Mouse (Mus musculus): ENCODE measurements at regions not wholly inside any gene's neighbourhood (a gene's known extent, or its start where the extent isn't known, plus 50 kb on each side); places are given as distances from the start of the nearest gene placed in this dataset.

DNA sequence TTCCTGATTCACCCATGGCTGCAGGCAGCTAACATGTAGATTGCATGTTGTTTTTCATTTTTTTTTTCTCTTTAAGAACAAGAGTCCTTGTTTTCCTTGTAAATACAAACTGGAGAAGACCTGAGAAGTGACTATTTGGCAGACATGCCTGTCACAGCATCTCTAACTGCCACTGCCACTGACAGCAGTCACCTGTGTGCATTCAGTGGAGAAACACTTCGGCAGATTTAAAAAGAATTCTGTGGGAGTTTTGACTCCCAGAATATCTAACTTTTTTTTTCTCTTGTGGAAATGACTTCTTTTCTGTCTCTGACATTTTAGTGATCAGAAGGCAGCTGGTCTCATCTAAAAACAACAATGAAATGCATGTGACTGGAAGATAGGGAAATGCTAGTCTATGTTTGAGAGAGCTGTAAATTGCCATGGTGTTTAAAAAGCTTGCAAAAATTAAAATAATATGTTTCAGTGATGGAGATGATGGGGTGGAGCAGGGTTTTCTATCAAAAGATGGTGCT is 526.0 kb upstream of the Agtr1b start:
- Histone ChIP-seq H3K36me3 (ENCODE audit: control insufficient read depth, insufficient read depth, low read length, poor library complexity, severe bottlenecking) (no peaks in the 10 kb centered on the region), H3K27me3 (ENCODE audit: control insufficient read depth, insufficient read depth, low read length, poor library complexity, severe bottlenecking) (no peaks in the 10 kb centered on the region)
- no peak for DNase-seq (ENCODE audit: low read depth, low spot score)

DNA sequence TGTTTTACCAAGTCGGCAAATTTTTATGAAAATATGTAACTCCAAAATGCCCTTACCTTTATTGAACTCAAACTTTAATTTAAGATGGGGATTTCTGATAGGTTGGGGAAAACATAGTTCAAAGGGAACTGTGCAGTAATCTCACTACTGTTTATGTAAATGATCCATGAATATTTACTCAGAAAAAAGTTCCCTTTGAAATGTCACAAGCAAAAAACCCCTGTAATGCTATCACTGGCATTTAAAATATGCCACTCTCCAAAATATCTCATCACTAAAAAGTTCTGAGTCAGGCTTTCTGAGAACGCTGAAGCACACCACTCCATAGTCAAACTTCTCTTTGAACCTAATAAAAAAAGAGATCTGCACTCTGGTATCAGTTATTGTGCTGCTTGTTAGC is 497.3 kb upstream of the Agtr1b start:
- DNase-seq (ENCODE audit: low read depth, low spot score), result no peak
- Histone ChIP-seq H3K27me3 (ENCODE audit: control insufficient read depth, insufficient read depth, low read length, poor library complexity, severe bottlenecking) (no peaks in the 10 kb centered on the region), H3K36me3 (ENCODE audit: control insufficient read depth, insufficient read depth, low read length, poor library complexity, severe bottlenecking) (no peaks in the 10 kb centered on the region)

DNA sequence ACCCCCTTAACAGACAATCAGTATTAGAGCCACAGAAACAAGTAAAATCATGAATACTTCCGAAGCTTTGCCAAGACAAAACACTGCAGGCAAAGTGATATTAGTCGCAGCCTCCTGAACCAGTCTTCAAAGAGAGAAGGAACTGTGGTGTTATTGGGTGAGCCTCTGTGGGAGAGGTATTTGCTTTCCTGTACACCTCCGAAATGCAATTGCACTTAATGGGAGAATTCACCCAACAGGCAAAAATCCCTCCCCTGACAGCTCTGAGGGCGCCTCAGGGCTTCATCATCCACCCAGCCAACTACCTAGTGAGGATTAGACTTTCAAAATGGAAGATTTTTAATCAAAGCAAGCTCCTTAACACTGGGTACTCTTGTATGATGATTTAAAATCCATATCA is 464.1 kb upstream of the Agtr1b start:
- no peak for DNase-seq (ENCODE audit: low read depth, low spot score)
- Histone ChIP-seq H3K36me3 (ENCODE audit: control insufficient read depth, insufficient read depth, low read length, poor library complexity, severe bottlenecking) (no peaks in the 10 kb centered on the region), H3K27me3 (ENCODE audit: control insufficient read depth, insufficient read depth, low read length, poor library complexity, severe bottlenecking) (no peaks in the 10 kb centered on the region)

DNA sequence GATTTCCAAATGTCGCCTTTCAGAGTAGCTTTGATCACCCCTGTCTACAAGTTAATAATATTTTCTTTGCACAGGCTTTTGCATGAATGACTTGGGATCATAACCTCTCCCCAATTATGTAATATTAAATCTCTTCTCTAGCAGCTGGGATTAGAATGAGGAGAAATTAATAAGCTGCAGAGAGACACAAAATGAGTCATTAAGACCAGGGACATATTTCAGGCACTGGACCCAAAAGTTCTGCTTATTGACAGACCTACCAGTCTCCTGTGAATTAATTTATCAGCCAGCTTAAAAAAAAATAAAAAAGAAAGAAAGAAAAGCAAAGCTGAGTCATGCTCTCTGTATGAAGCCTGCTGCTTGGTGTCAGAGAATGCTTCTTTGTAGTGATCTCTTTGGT is 462.4 kb upstream of the Agtr1b start:
- DNase-seq (ENCODE audit: low read depth, low spot score), result no peak
- Histone ChIP-seq H3K27me3 (ENCODE audit: control insufficient read depth, insufficient read depth, low read length, poor library complexity, severe bottlenecking) (no peaks in the 10 kb centered on the region), H3K36me3 (ENCODE audit: control insufficient read depth, insufficient read depth, low read length, poor library complexity, severe bottlenecking) (no peaks in the 10 kb centered on the region)

DNA sequence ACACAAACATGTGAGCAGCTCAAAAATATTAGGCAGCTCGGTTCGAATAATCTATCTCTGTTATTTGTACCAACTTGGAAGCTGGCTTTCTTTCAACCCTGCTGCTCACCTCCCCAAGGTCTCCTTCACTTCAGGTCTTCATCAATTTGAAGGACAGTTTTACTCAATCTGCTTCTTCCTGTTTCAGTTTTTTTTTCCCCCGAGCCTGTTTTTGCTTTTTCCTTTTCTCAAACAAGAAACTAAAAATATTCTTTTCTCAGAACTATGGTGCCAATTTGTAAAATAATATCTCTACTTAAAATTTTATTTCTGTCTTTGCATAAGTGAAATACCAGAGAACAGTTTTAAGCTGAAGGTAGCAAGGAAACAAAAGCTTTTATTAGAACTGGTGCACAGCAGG is 461.8 kb upstream of the Agtr1b start:
- H3K27me3 ChIP-seq (ENCODE audit: control insufficient read depth, insufficient read depth, low read length, poor library complexity, severe bottlenecking), result no peaks in the 10 kb centered on the region
- no peaks in the 10 kb centered on the region for H3K36me3 ChIP-seq (ENCODE audit: control insufficient read depth, insufficient read depth, low read length, poor library complexity, severe bottlenecking)
- no peak for DNase-seq (ENCODE audit: low read depth, low spot score)

DNA sequence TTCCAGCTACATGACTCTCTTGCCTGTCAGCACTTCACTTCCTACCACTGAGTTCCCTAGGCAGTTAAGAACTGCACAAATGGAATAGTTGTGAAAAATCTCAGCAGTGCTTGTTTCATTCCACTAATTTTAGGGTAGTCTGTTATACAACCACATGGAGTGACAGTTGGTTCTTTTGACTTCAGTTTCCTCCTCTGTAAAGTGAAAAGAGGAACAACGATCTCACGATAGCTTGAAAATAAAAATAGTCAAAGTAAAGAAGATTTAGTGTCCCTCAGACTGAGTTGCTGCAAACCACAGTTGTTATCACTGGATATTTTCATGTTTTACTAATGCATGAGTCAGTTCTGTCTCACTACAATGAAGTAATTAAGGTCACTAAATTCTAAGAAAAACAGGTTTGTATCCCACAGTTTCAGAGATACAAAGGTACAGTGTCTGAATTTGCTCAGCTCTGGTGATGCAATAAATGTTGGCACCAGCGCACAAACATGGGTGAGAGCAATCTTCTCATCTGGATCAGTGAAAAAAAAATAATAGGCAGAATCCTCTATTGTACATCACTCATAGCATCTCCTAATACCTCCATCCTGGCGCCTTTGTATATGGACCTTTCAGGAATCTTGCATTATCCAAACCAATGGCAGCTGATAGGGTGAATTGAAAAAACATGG is 458.8 kb upstream of the Agtr1b start:
- no peaks in the 10 kb centered on the region for H3K27me3 ChIP-seq (ENCODE audit: control insufficient read depth, insufficient read depth, low read length, poor library complexity, severe bottlenecking)
- H3K36me3 ChIP-seq (ENCODE audit: control insufficient read depth, insufficient read depth, low read length, poor library complexity, severe bottlenecking), result no peaks in the 10 kb centered on the region
- peak; percentile 8 for DNase-seq (ENCODE audit: low read depth, low spot score)

DNA sequence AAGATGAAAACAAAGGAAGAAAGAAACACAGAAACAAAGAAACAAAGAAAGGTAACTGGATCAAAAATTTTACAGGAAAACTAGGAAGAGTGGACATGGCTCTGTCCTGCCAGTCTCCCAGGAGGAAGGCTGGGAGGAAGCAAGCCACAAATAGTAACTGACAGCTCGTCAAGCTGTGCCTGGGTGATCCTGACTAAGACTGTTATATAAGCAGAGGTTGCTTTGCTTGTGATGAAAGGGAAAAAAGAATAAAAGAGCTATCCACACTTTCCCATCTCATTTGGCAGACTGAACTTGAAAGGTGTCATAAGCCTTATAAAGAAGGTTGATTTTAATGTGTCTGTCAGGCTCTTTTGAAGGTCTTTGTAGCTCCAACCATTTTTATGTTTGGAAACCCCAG is 455.2 kb upstream of the Agtr1b start:
- Histone ChIP-seq H3K27me3 (ENCODE audit: control insufficient read depth, insufficient read depth, low read length, poor library complexity, severe bottlenecking) (no peaks in the 10 kb centered on the region), H3K36me3 (ENCODE audit: control insufficient read depth, insufficient read depth, low read length, poor library complexity, severe bottlenecking) (no peaks in the 10 kb centered on the region)
- DNase-seq (ENCODE audit: low read depth, low spot score), result no peak

DNA sequence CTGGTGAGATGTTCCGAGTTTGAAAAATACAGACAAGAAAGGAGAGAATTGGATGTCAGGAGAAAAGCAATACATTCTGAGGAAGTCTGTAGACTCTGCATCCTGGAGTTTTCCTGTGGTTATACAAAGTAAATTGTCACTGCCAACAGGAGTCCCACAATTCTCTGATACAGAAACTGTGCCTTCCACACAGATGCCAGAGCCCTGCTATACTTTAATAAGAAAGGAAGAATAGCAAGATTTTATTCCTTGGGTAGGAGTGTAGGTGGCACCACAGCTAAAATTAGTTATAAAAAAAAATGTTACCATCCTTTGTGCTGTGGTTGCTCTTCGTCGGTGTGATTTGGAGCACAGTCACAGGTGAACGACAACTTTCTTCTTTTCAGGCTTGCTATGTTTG is 454.7 kb upstream of the Agtr1b start:
- DNase-seq (ENCODE audit: low read depth, low spot score), result no peak
- Histone ChIP-seq H3K27me3 (ENCODE audit: control insufficient read depth, insufficient read depth, low read length, poor library complexity, severe bottlenecking) (no peaks in the 10 kb centered on the region), H3K36me3 (ENCODE audit: control insufficient read depth, insufficient read depth, low read length, poor library complexity, severe bottlenecking) (no peaks in the 10 kb centered on the region)

DNA sequence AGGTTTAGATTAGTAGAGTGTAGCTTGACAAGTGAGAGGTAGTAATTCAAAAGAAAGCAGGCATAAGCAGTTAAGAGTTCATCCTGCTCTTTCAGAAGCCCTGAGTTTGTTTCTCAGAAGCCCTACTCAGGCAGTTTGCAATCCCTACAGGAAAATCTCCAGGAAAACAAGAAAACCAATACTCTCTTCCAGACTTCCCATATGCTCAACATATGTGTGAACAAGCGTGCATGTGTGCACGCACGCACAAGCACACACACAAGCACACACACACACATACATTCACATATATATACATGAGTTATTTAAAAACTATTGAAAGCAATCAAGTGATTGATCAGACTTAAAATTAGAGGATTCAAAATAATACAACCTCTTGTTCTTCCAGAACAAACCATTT is 453.1 kb upstream of the Agtr1b start:
- Histone ChIP-seq H3K36me3 (ENCODE audit: control insufficient read depth, insufficient read depth, low read length, poor library complexity, severe bottlenecking) (no peaks in the 10 kb centered on the region), H3K27me3 (ENCODE audit: control insufficient read depth, insufficient read depth, low read length, poor library complexity, severe bottlenecking) (no peaks in the 10 kb centered on the region)
- DNase-seq (ENCODE audit: low read depth, low spot score), result no peak

DNA sequence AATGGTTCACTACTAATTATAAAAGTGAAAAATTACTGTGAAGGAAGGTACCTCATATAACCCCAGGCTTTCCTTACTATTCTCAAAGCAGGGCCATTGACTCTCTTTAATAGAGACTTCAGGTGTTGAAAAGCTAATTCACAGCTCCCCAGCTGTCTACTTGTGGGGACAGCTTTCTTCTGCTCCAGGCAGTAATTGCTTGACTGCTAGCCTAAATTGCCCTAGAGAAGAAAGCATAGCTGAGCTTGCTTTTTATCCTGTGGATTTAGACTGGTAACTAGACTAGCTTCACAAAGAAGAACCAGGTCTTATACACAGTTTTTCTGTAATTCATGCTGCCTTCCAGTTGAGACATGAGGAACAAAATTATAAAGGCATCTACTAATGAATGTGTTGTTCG is 452.6 kb upstream of the Agtr1b start:
- no peaks in the 10 kb centered on the region for H3K27me3 ChIP-seq (ENCODE audit: control insufficient read depth, insufficient read depth, low read length, poor library complexity, severe bottlenecking)
- no peak for DNase-seq (ENCODE audit: low read depth, low spot score)
- no peaks in the 10 kb centered on the region for H3K36me3 ChIP-seq (ENCODE audit: control insufficient read depth, insufficient read depth, low read length, poor library complexity, severe bottlenecking)

DNA sequence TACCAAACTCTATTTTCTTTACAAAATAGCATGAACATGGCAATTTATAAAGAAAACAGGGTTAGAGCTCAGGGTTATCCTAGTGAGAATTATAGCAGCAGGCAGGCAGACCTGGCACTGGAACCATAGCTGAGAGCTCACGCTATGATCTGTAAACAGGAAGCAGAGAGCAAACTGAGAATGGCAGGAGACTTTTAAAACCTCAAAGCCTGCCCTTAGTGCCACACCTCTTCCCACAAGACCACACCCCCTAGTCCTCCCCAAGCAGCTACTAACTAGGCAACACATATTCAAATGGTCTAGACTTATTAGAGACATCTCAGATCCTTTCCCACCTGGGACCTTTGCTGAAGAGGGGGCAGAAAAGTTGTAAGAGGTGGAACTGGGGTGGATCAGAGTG is 449.6 kb upstream of the Agtr1b start:
- DNase-seq (ENCODE audit: low read depth, low spot score), result no peak
- Histone ChIP-seq H3K27me3 (ENCODE audit: control insufficient read depth, insufficient read depth, low read length, poor library complexity, severe bottlenecking) (no peaks in the 10 kb centered on the region), H3K36me3 (ENCODE audit: control insufficient read depth, insufficient read depth, low read length, poor library complexity, severe bottlenecking) (no peaks in the 10 kb centered on the region)

DNA sequence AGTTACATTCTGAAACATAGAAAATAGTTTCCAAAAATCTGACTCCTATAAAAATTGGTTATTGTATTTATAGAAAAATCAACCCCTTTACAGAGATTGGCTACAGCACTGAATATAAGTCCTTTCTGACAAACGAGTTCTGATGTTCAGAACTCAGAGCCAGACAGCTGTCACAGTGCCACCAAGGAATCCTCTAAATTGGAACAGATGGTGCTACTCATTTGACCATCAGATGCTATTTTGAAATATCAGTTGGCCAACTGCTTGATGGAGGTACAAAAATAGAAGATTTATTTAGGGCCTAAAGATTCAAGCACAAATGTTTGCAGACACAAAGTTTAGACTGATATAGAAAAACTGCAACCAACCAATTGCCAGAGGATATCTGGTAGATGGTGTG is 427.3 kb upstream of the Agtr1b start:
- Histone ChIP-seq H3K36me3 (ENCODE audit: control insufficient read depth, insufficient read depth, low read length, poor library complexity, severe bottlenecking) (no peaks in the 10 kb centered on the region), H3K27me3 (ENCODE audit: control insufficient read depth, insufficient read depth, low read length, poor library complexity, severe bottlenecking) (no peaks in the 10 kb centered on the region)
- no peak for DNase-seq (ENCODE audit: low read depth, low spot score)

DNA sequence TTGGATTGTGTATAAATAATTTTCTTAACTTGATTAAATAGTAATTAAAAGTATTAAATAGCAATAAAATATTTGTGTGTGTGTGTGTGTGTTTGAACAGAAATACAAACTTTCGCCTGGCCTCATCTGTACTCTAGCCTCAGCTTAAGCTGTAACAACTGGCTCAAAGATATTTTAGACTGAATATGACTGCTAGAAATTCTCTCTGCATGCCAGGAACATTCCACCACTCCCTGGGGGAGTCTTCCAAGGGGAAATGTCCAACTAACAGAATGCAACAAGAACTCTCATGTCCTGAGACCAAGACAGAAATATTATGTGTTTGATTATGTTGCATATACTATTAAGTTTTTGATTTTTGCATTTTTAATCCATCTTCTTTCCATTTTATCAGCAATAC is 425.5 kb upstream of the Agtr1b start:
- H3K27me3 ChIP-seq (ENCODE audit: control insufficient read depth, insufficient read depth, low read length, poor library complexity, severe bottlenecking), result no peaks in the 10 kb centered on the region
- no peak for DNase-seq (ENCODE audit: low read depth, low spot score)
- no peaks in the 10 kb centered on the region for H3K36me3 ChIP-seq (ENCODE audit: control insufficient read depth, insufficient read depth, low read length, poor library complexity, severe bottlenecking)

DNA sequence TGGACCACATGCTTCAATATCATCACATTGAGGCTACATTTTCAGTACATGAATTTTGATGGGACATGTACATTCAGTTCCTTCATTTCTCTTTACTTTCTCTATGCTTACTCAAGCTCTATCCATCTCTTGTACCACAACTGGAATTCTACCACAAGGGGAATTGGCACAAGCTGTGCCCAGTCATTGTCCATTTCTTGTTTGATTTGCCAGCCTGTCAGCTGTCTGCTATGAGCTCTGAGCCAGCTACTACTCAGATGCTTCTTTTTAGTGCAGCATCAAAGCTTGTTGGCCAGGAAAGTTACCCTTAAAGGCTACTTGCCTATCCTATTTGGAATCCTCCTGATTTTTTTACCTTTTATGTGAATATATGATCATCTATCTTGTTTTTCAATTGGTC is 410.9 kb upstream of the Agtr1b start:
- DNase-seq (ENCODE audit: low read depth, low spot score), result no peak
- no peaks in the 10 kb centered on the region for H3K27me3 ChIP-seq (ENCODE audit: control insufficient read depth, insufficient read depth, low read length, poor library complexity, severe bottlenecking)

DNA sequence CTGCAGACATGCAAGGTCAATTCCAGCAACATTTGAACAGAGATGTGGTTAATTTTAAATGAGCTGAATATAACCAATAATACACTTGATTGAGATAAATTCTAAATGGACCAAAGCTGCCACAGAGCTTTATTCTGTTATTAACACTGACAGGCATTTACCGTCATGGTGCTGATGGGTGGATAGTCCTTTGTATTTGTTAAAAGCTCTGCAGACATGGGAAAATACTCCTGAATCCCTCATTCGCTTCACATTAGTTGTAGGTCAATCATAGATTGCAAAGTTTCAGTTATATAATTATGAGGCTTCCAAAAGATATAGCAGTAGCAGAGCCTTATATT is 410.0 kb upstream of the Agtr1b start:
- DNase-seq (ENCODE audit: low read depth, low spot score), result no peak
- H3K36me3 ChIP-seq (ENCODE audit: control insufficient read depth, insufficient read depth, low read length, poor library complexity, severe bottlenecking), result no peaks in the 10 kb centered on the region

More for the DNA sequence above, 410.9 kb upstream of the Agtr1b start:
- no peaks in the 10 kb centered on the region for H3K36me3 ChIP-seq (ENCODE audit: control insufficient read depth, insufficient read depth, low read length, poor library complexity, severe bottlenecking)

More for the DNA sequence above, 410.0 kb upstream of the Agtr1b start:
- no peaks in the 10 kb centered on the region for H3K27me3 ChIP-seq (ENCODE audit: control insufficient read depth, insufficient read depth, low read length, poor library complexity, severe bottlenecking)

All from splenic B cell, adult 2 months (primary cell).